Mouse (Mus musculus) CD4-positive, CD25-positive, alpha-beta regulatory T cell (primary cell): ENCODE measurements around the gene Adgrg7. TPM values are rescaled to one million over a fixed set of nuclear protein-coding genes. Genes with fewer than 3 reads are reported as not detected.

Source experiments
- polyA plus RNA-seq: library from polyadenylated mRNA; unstranded; fragments of 100-300 nt; shearing (Covaris generic); gene quantifications from one replicate; pipeline ENCODE4 v1.2.1, GENCODE M21; 2017

Adgrg7 gene
- not detected for polyA plus RNA-seq

DNA sequence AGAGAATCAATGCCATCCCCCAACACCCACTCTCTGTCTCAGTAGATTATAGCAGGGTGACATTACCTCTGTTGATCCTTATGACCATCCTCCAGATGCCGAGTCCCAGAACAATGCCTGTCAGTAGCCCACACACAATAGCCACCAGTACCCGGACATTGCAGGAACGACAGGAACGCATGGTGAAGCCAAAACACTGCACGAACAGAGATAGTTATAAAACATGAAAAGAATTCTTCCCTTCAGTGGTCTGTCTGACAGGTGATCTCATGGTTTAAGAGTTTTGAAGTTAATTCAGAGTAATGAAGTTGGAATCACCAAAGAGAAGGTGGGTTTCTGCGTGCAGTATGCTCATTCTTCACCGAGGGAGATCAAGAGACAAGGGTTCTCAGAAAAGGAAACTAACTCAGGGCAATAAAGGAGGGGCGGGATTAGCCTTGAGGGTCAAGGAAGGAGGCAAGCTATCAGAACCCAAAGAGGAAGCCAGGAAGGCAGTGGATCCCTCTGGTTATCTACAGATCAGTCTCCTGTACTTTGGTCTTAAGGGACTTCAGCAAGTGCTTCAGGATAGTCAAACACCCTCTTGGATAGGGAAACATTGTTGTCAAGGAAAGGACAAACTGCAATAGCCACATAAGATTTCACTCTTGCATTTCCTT is at the start of gene Adgrg7:
Gene Adgrg7, minus strand, starts transcription at position 375 of the 659 bp plus-strand sequence.

DNA sequence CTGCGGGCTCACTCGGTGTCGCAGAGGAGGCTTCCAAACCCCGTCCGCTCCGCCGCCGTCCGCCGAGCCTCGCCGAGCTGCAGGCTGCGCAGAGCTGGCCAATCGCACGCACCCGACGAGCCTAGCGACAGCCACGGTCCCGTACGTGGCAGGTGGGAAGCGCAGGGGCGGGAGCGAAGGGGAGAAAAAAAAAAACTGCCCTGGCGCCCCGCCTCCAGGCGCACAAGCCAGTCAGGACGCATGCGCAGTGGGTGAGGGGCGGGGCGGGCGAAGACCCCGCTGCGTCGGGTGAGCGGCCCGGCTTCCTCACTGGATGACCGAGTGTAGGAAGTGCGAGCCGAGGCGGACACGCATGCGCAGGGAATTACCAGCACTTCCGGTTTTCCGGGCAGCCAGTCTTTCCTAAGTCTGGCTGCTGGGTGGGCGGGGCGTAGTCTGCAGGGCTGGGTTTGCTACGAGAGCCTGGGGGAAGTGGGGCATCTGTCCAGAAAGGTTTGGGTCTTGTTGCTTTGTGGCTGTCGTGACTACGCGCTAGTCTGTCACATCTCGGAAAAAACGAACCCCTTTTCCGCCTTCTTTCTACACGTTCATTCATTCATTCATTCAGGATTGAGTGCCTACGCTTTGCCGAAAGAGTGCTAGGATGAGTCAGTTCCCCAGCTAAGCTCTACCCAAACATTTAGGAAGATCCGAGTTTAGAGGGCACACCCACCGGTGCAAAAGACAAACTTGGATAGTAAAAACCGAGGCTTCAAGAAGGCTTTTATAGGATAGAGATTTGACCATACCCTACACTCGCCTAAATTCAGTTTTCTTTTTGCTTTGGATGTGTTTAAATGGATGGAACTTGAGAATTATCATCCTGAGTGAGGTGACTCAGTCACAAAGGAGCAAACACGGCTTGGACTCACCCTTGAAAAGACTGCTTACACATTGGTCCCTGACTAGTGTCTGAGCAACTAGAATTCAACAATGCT is 78.1 kb downstream of the Adgrg7 start, which contains the start of gene Tfg:
Gene Tfg, minus strand, starts transcription at position 227 of the 977 bp plus-strand sequence.

Other genes starting within 250 kb of the Adgrg7 start
- 67.1 TPM for gene Tfg, start 78.4 kb downstream of the Adgrg7 start, polyA plus RNA-seq
- gene Tmem45a, start 90.3 kb upstream of the Adgrg7 start, polyA plus RNA-seq, result not detected
- not detected for gene Lnp1, start 132.2 kb upstream of the Adgrg7 start, polyA plus RNA-seq